Mouse (Mus musculus): ENCODE results near the gene Mov10l1. TPM values are rescaled to one million over a fixed set of nuclear protein-coding genes. Genes with fewer than 3 reads are reported as not detected.

Mov10l1 gene
- polyA plus RNA-seq, 1 experiment from 2014 or later = not detected

- Histone ChIP-seq H3K4me1 (replicated peaks) (no peaks in the 10 kb centered on the region; the same call in 1 of the 2 replicates), H3K36me3 (no peaks in the 10 kb centered on the region), H3K27ac (no peak overlapping the region), H3K4me3 (no peak overlapping the region), H3K9me3 (no peaks in the 10 kb centered on the region), H3K27me3 (ENCODE audit: insufficient read depth, poor library complexity, severe bottlenecking) (no peaks in the 10 kb centered on the region)
- WGBS = 90% methylated on average over 4 of the region's 4 CpGs
- DNase-seq (ENCODE audit: low spot score) = no peak
Measured at GRCm38 (mm10) chr15:88972300-88972699, 10.4 kb upstream of the Mov10l1 start.

DNA sequence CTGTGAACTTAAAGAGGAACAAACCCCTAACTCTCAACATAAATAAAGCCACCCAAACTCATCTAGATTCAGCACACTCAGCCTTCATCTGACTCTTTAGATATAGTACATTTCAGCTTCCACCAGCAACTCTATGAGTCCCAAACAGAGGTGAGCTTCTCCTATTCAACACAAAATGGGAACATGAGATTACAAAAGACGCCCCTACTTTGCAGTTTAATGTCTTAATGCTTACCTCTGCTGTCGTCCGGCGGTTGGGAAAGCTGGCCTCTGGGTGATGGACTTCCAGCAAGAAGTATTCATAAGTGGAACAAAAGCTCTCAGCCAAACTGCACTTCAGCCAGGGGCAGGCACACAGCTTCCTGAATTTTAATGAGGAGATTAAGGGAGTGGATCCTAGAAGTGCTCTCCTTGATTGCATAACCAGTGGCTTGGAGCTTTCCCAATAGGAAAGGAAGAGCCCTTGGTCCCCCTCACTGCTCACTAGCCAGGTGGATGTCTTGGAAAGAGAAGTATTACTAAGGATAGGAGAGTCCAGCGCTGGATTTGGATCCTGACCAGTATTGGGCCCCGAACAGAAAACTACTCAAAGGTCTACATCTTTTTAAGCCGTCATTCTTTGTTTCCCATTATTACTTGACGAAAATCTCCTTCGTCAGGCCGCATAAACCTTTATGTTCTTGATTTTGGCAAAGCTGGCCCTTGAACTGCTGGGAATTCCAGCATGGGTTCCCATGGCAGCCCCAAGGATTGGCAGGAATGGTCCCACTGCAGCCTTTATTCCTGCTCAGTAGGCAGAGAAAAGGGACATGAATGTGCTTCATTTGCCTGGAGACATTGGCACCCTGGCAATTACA is 4.2 kb upstream of the Mov10l1 start, which contains the start of gene Mlc1:
Gene Mlc1 (minus strand): TSS at position 727 of the 857 bp plus-strand sequence.
- Histone ChIP-seq H3K36me3 (no peaks in the 10 kb centered on the region), H3K27ac (peak within 1 kb of the TSS; percentile 83), H3K4me1 (replicated peaks) (peaks cover 20% of the 10 kb centered on the region), H3K27me3 (ENCODE audit: insufficient read depth, poor library complexity, severe bottlenecking) (peaks cover 4% of the 10 kb centered on the region; the same call in 1 of the 2 replicates), H3K9me3 (0 out of 2 replicates have a peak, but pooled peaks cover 6% of the 10 kb centered on the region), H3K4me3 (peak within 1 kb of the TSS; percentile 34)
- 30% methylated on average over 10 of the region's 10 CpGs for WGBS
- DNase-seq (ENCODE audit: low spot score) = peak; percentile 77

GRCm38 (mm10) chr15:88979138-88979446 is 3.6 kb upstream of the Mov10l1 start:
- peak overlapping the region; percentile 83 for H3K27ac ChIP-seq
- 20% methylated on average over 3 of the region's 3 CpGs for WGBS
- no peak overlapping the region for H3K4me3 ChIP-seq
- H3K9me3 ChIP-seq = 0 out of 2 replicates have a peak, but pooled peaks cover 6% of the 10 kb centered on the region
- DNase-seq (ENCODE audit: low spot score) = no peak
- H3K4me1 ChIP-seq (replicated peaks) = peaks cover 20% of the 10 kb centered on the region
- peaks cover 4% of the 10 kb centered on the region; the same call in 1 of the 2 replicates for H3K27me3 ChIP-seq (ENCODE audit: insufficient read depth, poor library complexity, severe bottlenecking)
- H3K36me3 ChIP-seq = no peaks in the 10 kb centered on the region

DNA sequence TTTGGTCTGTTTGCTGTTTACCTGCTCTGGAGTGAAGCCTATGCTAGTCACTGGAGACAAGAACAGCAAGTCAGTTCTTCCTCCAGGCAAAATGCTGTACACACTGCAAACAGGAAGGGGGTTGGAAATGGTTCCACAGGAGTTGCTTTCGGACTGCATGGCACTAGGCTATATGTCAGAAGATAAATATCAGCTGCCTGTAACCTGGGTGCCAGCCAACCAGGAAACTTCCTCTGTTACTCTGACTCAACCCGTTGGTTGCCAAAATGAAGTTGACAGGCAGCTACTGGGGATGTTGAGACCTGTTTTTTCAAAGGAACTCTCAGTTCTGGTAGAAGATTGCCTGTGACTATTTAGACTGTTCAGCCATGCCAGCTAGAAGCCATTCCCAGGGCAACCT is 6.5 kb downstream of the Mov10l1 start:
- H3K9me3 ChIP-seq = no peaks in the 10 kb centered on the region
- H3K4me1 ChIP-seq (replicated peaks) = no peaks in the 10 kb centered on the region
- 81% methylated on average over 2 of the region's 2 CpGs for WGBS
- no peak for DNase-seq (ENCODE audit: low spot score)
- no peaks in the 10 kb centered on the region for H3K36me3 ChIP-seq
- no peak overlapping the region for H3K4me3 ChIP-seq
- H3K27ac ChIP-seq = no peak overlapping the region
- H3K27me3 ChIP-seq (ENCODE audit: insufficient read depth, poor library complexity, severe bottlenecking) = no peaks in the 10 kb centered on the region

GRCm38 (mm10) chr15:88998636-88999035 is 15.9 kb downstream of the Mov10l1 start:
- Histone ChIP-seq H3K9me3 (no peaks in the 10 kb centered on the region), H3K27ac (no peak overlapping the region), H3K27me3 (ENCODE audit: insufficient read depth, poor library complexity, severe bottlenecking) (no peaks in the 10 kb centered on the region; the same call in 1 of the 2 replicates), H3K4me3 (no peak overlapping the region), H3K4me1 (replicated peaks) (no peaks in the 10 kb centered on the region; the same call in 1 of the 2 replicates), H3K36me3 (no peaks in the 10 kb centered on the region)
- 81% methylated on average over 8 of the region's 8 CpGs for WGBS
- no peak for DNase-seq (ENCODE audit: low spot score)

- H3K27me3 ChIP-seq (ENCODE audit: insufficient read depth, poor library complexity, severe bottlenecking) = no peaks in the 10 kb centered on the region; the same call in 1 of the 2 replicates
- H3K4me1 ChIP-seq (replicated peaks) = no peaks in the 10 kb centered on the region; the same call in 1 of the 2 replicates
- no peak overlapping the region for H3K4me3 ChIP-seq
- no peaks in the 10 kb centered on the region for H3K36me3 ChIP-seq
- no peak overlapping the region for H3K27ac ChIP-seq
- WGBS = 85% methylated on average over 2 of the region's 2 CpGs
- no peaks in the 10 kb centered on the region for H3K9me3 ChIP-seq
- DNase-seq (ENCODE audit: low spot score) = peak; percentile 5
Measured at GRCm38 (mm10) chr15:88999124-88999523, 16.4 kb downstream of the Mov10l1 start.

GRCm38 (mm10) chr15:89000367-89000766 is 17.7 kb downstream of the Mov10l1 start:
- H3K36me3 ChIP-seq = no peaks in the 10 kb centered on the region
- WGBS = 58% methylated on average over 2 of the region's 2 CpGs
- H3K4me3 ChIP-seq = no peak overlapping the region
- no peak overlapping the region for H3K27ac ChIP-seq
- H3K9me3 ChIP-seq = no peaks in the 10 kb centered on the region
- H3K27me3 ChIP-seq (ENCODE audit: insufficient read depth, poor library complexity, severe bottlenecking) = no peaks in the 10 kb centered on the region; the same call in 1 of the 2 replicates
- no peak for DNase-seq (ENCODE audit: low spot score)
- H3K4me1 ChIP-seq (replicated peaks) = no peaks in the 10 kb centered on the region; the same call in 1 of the 2 replicates

- H3K4me1 ChIP-seq (replicated peaks) = no peaks in the 10 kb centered on the region; the same call in 1 of the 2 replicates
- no peak for DNase-seq (ENCODE audit: low spot score)
- H3K9me3 ChIP-seq = no peaks in the 10 kb centered on the region
- H3K27me3 ChIP-seq (ENCODE audit: insufficient read depth, poor library complexity, severe bottlenecking) = no peaks in the 10 kb centered on the region; the same call in 1 of the 2 replicates
- no peak overlapping the region for H3K27ac ChIP-seq
- no peak overlapping the region for H3K4me3 ChIP-seq
- 83% methylated on average over 3 of the region's 3 CpGs for WGBS
- no peaks in the 10 kb centered on the region for H3K36me3 ChIP-seq
Measured at GRCm38 (mm10) chr15:89001245-89001644, 18.5 kb downstream of the Mov10l1 start.

GRCm38 (mm10) chr15:89007002-89007401 is 24.3 kb downstream of the Mov10l1 start:
- Histone ChIP-seq H3K4me1 (replicated peaks) (no peaks in the 10 kb centered on the region), H3K4me3 (no peak overlapping the region), H3K36me3 (no peaks in the 10 kb centered on the region), H3K27ac (no peak overlapping the region), H3K9me3 (no peaks in the 10 kb centered on the region), H3K27me3 (ENCODE audit: insufficient read depth, poor library complexity, severe bottlenecking) (no peaks in the 10 kb centered on the region)
- no peak for DNase-seq (ENCODE audit: low spot score)
- WGBS = 93% methylated on average over 7 of the region's 7 CpGs

DNA sequence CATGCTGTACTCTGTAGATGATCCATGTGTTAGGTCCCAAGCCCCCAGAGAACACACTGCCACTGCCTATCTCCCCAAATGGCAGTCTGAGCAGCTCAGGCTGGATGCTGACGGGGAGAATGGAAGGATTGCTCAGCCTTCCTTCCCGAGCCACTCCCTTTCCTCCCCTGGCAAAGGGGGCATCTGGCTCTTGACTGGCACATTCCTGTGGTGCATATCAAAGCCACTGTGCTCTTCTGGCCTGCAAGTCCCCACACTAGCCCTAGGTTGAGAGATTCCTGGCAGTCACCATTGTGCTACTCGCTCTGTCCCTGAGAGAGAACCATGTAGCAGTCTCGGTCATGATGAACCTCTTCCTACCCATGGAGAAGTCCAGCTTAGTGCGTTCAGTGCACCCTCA is 25.1 kb downstream of the Mov10l1 start:
- 84% methylated on average over 5 of the region's 5 CpGs for WGBS
- H3K36me3 ChIP-seq = no peaks in the 10 kb centered on the region
- H3K4me1 ChIP-seq (replicated peaks) = no peaks in the 10 kb centered on the region
- no peak overlapping the region for H3K4me3 ChIP-seq
- DNase-seq (ENCODE audit: low spot score) = no peak
- H3K27me3 ChIP-seq (ENCODE audit: insufficient read depth, poor library complexity, severe bottlenecking) = no peaks in the 10 kb centered on the region
- no peaks in the 10 kb centered on the region for H3K9me3 ChIP-seq
- H3K27ac ChIP-seq = no peak overlapping the region

GRCm38 (mm10) chr15:89016722-89017121 is 34.0 kb downstream of the Mov10l1 start:
- Histone ChIP-seq H3K36me3 (no peaks in the 10 kb centered on the region), H3K4me1 (replicated peaks) (no peaks in the 10 kb centered on the region), H3K27me3 (ENCODE audit: insufficient read depth, poor library complexity, severe bottlenecking) (no peaks in the 10 kb centered on the region), H3K9me3 (no peaks in the 10 kb centered on the region), H3K4me3 (no peak overlapping the region), H3K27ac (no peak overlapping the region)
- WGBS = 93% methylated on average over 3 of the region's 3 CpGs
- no peak for DNase-seq (ENCODE audit: low spot score)

DNA sequence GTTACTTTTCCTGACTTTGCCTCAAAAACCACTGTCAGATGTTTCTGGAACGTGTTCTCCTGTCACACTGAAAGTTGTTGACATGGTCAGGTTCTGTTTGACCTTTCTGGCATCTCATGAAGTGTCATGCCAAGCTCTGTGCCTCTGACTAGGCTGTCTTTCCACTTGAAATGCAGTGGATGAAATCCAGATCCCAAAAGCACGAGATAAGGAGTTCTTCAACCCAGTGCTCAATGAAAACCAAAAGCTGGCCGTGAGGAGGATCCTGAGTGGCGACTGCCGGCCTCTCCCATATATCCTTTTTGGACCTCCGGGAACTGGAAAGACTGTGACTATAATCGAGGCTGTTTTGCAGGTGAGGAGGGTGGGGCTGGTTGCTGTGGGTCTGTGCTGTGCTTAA is 37.4 kb downstream of the Mov10l1 start:
- H3K4me1 ChIP-seq (replicated peaks) = no peaks in the 10 kb centered on the region
- 87% methylated on average over 7 of the region's 7 CpGs for WGBS
- no peaks in the 10 kb centered on the region for H3K36me3 ChIP-seq
- H3K27me3 ChIP-seq (ENCODE audit: insufficient read depth, poor library complexity, severe bottlenecking) = no peaks in the 10 kb centered on the region
- H3K27ac ChIP-seq = no peak overlapping the region
- DNase-seq (ENCODE audit: low spot score) = no peak
- H3K9me3 ChIP-seq = no peaks in the 10 kb centered on the region
- no peak overlapping the region for H3K4me3 ChIP-seq

DNA sequence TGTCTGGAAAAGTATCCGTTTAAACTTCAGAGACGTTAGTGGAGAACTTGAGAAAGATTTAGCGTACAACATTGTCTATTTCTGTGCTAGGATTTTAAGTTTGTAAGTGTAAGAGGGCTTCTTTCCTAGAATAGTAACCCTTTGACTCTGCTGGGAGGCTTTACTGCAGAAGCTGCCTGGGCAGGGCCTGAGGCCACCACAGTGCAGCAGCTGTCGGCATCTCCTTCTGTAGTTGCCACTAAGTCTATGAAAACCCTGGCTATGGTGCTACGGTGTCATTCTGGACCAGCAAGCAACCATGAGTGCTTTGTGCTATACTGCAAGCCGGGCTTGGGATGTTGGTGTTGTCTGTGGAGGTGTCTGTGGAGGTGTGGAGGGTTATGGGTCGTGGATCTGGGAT is 37.8 kb downstream of the Mov10l1 start:
- H3K4me1 ChIP-seq (replicated peaks) = no peaks in the 10 kb centered on the region
- 91% methylated on average over 7 of the region's 7 CpGs for WGBS
- no peaks in the 10 kb centered on the region for H3K36me3 ChIP-seq
- no peaks in the 10 kb centered on the region for H3K9me3 ChIP-seq
- no peak overlapping the region for H3K27ac ChIP-seq
- DNase-seq (ENCODE audit: low spot score) = no peak
- no peaks in the 10 kb centered on the region for H3K27me3 ChIP-seq (ENCODE audit: insufficient read depth, poor library complexity, severe bottlenecking)
- H3K4me3 ChIP-seq = no peak overlapping the region

All from hindbrain, embryonic 10.5 days (tissue).